Mouse (Mus musculus): ENCODE measurements around the gene 6330403K07Rik. TPM values are rescaled to one million over a fixed set of nuclear protein-coding genes. Genes with fewer than 3 reads are reported as not detected.
A peak's percentile ranks its signal among the peaks of the same experiment; 100 is the strongest.

The 6330403K07Rik gene
- polyA plus RNA-seq (2012; rRNA removed): 1.7 and 2.4 TPM in 2 replicates
- 0.86 and 1.1 TPM in 2 replicates for polyA plus RNA-seq (2014; fragmentation: Nextera tagmentation; extraction: Ambion mirVana)

DNA sequence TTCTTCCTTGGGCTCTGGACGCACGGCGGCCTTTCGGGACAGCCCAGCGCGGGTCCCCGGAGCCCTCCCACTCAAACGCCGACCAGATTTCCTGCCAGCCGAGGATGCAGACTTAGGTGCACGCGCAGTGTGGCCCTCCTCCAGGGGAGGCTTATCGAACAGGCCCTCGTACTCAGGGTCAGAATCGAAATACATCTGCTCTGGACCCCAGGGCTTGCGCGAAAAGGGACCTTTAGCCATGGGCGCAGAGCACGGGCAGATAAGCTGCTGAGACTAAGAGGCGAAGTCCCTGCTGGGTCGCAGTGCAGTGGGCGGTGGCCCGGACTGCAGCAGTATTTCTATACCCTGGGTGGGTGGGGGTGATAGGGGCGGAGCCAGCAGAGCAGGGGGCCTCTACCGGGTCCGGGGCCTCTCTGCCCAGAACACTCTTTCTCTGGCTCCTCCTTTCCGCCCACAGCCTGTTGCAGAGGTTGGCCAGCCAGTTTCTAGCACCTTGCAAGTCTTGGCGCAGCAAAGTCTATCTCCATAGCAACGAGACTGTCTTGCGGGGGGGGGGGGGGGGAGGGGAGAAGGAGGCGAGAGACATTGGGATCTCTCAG, at the start of gene 6330403K07Rik:
TSS of gene 6330403K07Rik (minus strand) at position 351 of the 599 bp plus-strand sequence.
- no peaks in the 10 kb centered on the region for H3K4me1 ChIP-seq (replicated peaks; ENCODE audit: control insufficient read depth in 2 of 2, insufficient read depth in 2 of 2, low read length in 1 of 2)
- TF ChIP-seq EP300 (IDR thresholded peaks at IDR 0.05; ENCODE audit: low read depth): no peak
- no peak for TF ChIP-seq CTCF (IDR thresholded peaks at IDR 0.05; ENCODE audit: low read depth)
- WGBS (ENCODE audit: insufficient replicate concordance): 2% methylated on average over 28 of the region's 31 CpGs
- H3K27ac ChIP-seq: no peak within 1 kb of the TSS
- peaks cover 2% of the 10 kb centered on the region; the same call in 1 of the 2 replicates for H3K36me3 ChIP-seq (replicated peaks; ENCODE audit: control insufficient read depth, insufficient read depth, low read depth)
- peak within 1 kb of the TSS; percentile 11 for H3K4me2 ChIP-seq (ENCODE audit: low read depth)
- no peaks in the 10 kb centered on the region for H3K9me3 ChIP-seq (ENCODE audit: control insufficient read depth, low read length)
- peaks cover 8% of the 10 kb centered on the region for H3K27me3 ChIP-seq (ENCODE audit: control insufficient read depth, insufficient read depth, low read length)
- H3K9ac ChIP-seq (replicated peaks): no peak within 1 kb of the TSS
- ATAC-seq (ENCODE audit: insufficient read depth) (0 out of 2 replicates have a peak, but pooled peaks have one; percentile 37), DNase-seq (ENCODE audit: low read depth in 3 of 3, low spot score in 3 of 3) (no peak)
- peak within 1 kb of the TSS; percentile 2 to 48; a peak in 3 of 4 replicates for H3K4me3 ChIP-seq (ENCODE audit: insufficient read depth in 1 of 2, low read depth in 2 of 2, low read length in 2 of 2)

DNA sequence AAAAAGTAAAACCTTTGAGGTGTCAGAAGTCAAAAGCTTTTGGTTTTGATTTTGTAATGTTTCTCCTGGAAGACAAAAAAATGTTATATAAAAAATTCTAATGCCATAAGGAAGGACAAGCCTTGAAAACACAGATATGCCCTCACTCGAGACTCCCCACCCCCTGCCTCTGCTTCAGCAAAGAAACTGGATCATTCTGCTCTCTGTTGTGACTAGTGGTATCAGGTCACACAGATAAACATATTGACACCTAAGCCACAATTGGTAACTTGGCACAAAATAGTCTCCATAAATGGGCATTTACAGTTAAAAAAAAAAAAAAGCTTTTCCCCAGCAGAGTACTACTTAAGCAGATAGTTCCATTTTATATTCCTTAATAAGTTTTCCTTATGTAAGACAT, 43.0 kb upstream of the 6330403K07Rik start:
- no peak for DNase-seq (ENCODE audit: low read depth in 3 of 3, low spot score in 3 of 3)

DNA sequence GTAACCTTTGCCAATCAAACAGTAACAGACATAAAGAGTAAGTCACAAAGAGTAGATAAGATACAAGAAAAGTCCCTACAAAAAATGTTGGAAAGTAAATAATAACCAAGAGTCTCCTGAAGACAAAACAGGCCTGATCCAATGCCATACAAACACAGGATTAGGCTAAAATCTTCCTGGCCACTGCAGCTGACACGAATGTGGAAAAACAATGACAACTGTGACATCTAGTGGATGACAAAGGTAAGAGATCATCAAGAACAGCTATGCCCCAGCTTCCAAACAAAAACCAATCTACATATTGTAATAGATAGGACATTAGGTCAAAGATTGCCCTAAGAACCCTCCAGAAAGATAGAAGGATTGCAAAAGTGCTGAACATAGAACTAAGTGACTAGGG, 19.2 kb upstream of the 6330403K07Rik start:
- no peaks in the 10 kb centered on the region for H3K4me1 ChIP-seq (replicated peaks; ENCODE audit: control insufficient read depth in 2 of 2, insufficient read depth in 2 of 2, low read length in 1 of 2)
- no peak overlapping the region for H3K27ac ChIP-seq
- H3K4me2 ChIP-seq (ENCODE audit: low read depth): no peak overlapping the region
- TF ChIP-seq CTCF (IDR thresholded peaks at IDR 0.05; ENCODE audit: low read depth) (peak; percentile 29; the same call in 1 of the 2 replicates), EP300 (IDR thresholded peaks at IDR 0.05; ENCODE audit: low read depth) (no peak)
- no peak for ATAC-seq (ENCODE audit: insufficient read depth)
- no peak overlapping the region for H3K4me3 ChIP-seq (ENCODE audit: insufficient read depth in 1 of 2, low read depth in 2 of 2, low read length in 2 of 2)
- H3K36me3 ChIP-seq (replicated peaks; ENCODE audit: control insufficient read depth, insufficient read depth, low read depth): no peaks in the 10 kb centered on the region
- 3% methylated on average over 1 of the region's 1 CpGs for WGBS (ENCODE audit: insufficient replicate concordance)
- H3K9ac ChIP-seq (replicated peaks): no peak overlapping the region
- H3K9me3 ChIP-seq (ENCODE audit: control insufficient read depth, low read length): no peaks in the 10 kb centered on the region
- DNase-seq (ENCODE audit: low read depth in 3 of 3, low spot score in 3 of 3): no peak
- no peaks in the 10 kb centered on the region for H3K27me3 ChIP-seq (ENCODE audit: control insufficient read depth, insufficient read depth, low read length)

More for the DNA sequence above, 43.0 kb upstream of the 6330403K07Rik start:
- ATAC-seq (ENCODE audit: insufficient read depth): no peak
- H3K4me2 ChIP-seq (ENCODE audit: low read depth): no peak overlapping the region
- H3K4me3 ChIP-seq (ENCODE audit: insufficient read depth in 1 of 2, low read depth in 2 of 2, low read length in 2 of 2): no peak overlapping the region
- WGBS (ENCODE audit: insufficient replicate concordance): 36% methylated on average over 1 of the region's 1 CpGs
- TF ChIP-seq EP300 (IDR thresholded peaks at IDR 0.05; ENCODE audit: low read depth): no peak
- no peak for TF ChIP-seq CTCF (IDR thresholded peaks at IDR 0.05; ENCODE audit: low read depth)
- no peaks in the 10 kb centered on the region for H3K36me3 ChIP-seq (replicated peaks; ENCODE audit: control insufficient read depth, insufficient read depth, low read depth)
- no peak overlapping the region for H3K9ac ChIP-seq (replicated peaks)
- H3K4me1 ChIP-seq (replicated peaks; ENCODE audit: control insufficient read depth in 2 of 2, insufficient read depth in 2 of 2, low read length in 1 of 2): no peaks in the 10 kb centered on the region
- no peaks in the 10 kb centered on the region for H3K9me3 ChIP-seq (ENCODE audit: control insufficient read depth, low read length)
- H3K27me3 ChIP-seq (ENCODE audit: control insufficient read depth, insufficient read depth, low read length): no peaks in the 10 kb centered on the region
- no peak overlapping the region for H3K27ac ChIP-seq

DNA sequence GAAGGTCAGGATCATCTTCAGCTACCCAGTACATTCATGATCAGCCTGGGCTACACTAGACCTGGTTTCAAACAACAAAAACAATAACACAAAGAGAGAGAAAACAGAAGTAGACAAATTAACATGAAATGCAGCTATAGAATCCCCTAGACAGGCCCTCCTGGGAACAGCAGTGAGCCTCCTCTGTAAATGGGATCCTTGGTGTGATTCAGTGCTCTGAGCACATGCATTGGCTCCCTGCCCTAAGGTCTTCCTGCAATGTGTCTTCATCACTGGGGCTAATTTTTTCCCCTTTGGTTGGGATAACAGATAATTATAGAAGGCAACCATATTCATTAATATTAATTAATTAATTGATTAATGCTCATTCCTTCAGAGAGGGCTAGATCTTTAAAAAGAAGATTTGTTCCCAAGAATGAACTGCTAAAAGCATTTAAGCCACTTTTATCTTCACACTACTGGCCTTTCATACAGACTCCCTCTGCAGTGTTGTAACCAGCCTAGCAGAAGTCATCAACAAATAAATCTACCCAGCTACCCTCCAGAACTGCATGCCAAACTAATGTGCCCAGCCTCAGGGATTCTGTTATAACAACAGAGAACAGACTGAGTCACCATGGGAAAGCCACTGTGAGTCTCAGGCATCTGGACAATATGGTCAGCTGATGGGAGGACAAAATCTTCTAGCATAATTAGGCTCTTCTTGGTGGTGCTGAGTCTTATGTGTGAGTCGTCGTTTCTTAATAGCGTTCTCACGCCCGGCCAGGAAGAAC, 6.4 kb upstream of the 6330403K07Rik start:
- Histone ChIP-seq H3K36me3 (replicated peaks; ENCODE audit: control insufficient read depth, insufficient read depth, low read depth) (no peaks in the 10 kb centered on the region), H3K4me3 (ENCODE audit: insufficient read depth in 1 of 2, low read depth in 2 of 2, low read length in 2 of 2) (no peak overlapping the region), H3K4me2 (ENCODE audit: low read depth) (no peak overlapping the region), H3K4me1 (replicated peaks; ENCODE audit: control insufficient read depth in 2 of 2, insufficient read depth in 2 of 2, low read length in 1 of 2) (no peaks in the 10 kb centered on the region), H3K9me3 (ENCODE audit: control insufficient read depth, low read length) (no peaks in the 10 kb centered on the region), H3K9ac (replicated peaks) (no peak overlapping the region), H3K27ac (no peak overlapping the region), H3K27me3 (ENCODE audit: control insufficient read depth, insufficient read depth, low read length) (no peaks in the 10 kb centered on the region)
- ATAC-seq (ENCODE audit: insufficient read depth) (no peak), DNase-seq (ENCODE audit: low read depth in 3 of 3, low spot score in 3 of 3) (no peak)
- 97% methylated on average over 5 of the region's 5 CpGs for WGBS (ENCODE audit: insufficient replicate concordance)
- TF ChIP-seq CTCF (IDR thresholded peaks at IDR 0.05; ENCODE audit: low read depth) (no peak), EP300 (IDR thresholded peaks at IDR 0.05; ENCODE audit: low read depth) (no peak)

Data from liver, embryonic 14.5 days (tissue).